Mouse (Mus musculus) monocyte, adult 59 days (primary cell): ENCODE data around the gene Plac9a. TPM values are rescaled to one million over a fixed set of nuclear protein-coding genes. Genes with fewer than 3 reads are reported as not detected.

Source experiments
- total RNA-seq, 2 experiments: library from RNA; stranded (reverse); gene quantifications; one replicate each; pipeline ENCODE4 v1.2.4; 2023

Gene Plac9a
- not detected for total RNA-seq

DNA sequence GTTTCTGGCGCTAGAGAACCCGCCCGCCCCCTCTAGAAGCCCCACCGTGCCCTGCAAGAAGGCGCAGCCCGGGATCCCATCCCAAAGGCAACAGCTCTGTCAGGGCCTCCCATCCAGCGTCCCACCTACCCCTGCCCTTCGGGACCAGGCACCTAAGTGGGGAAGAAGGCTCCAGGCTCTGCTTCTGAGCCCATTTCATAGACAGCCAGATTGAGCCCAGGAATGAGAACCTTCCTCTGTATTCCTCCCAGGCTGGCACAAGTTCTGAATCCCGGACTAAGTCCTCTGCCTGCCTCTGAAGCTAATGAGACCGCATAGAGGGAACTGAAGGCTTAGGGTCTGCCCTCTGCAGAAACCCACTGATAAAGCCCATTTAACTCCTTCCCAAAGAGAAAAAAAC is at the start of gene Plac9a:
Gene Plac9a (minus strand): TSS at position 101 of the 400 bp plus-strand sequence.

DNA sequence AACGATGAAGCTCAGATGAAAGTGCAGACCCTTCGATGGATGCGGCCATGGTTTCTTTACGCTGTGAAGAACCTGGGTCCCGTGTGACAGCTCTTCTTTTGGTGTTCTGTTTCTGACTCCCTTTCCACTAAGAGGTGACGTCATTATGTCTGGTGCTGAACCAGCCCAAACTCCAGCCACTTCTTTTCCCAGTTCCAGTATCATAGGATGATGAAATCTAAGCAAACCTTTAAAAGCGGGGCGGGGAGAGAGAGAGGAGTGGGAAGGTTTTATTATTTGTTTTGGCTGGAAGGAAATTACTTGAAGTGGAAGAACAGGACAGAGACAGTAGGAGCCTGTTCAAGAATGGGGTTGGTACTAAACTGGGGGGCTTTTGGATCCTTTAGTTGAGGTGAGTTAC is 35.1 kb upstream of the Plac9a start, which contains the start of gene Cphx1:
Gene Cphx1 (plus strand): TSS at position 301 of the 400 bp plus-strand sequence.

DNA sequence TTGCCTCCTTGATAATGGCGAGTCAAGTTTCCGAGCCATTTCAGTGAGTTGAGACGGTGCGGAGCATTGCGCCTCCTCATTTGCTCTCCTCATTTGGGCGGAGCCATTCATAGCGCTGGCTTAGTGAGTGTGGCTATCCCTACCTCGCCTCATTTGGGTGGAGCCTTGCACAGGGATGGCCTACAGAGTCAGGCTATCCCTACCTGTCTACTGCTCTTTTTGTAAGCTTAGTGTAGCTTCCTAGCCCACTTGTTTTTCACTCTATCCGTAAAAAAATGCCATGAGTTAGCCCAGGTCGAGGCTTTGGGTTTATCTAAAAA is 24.6 kb upstream of the Plac9a start, which contains the start of gene Tmem254a:
Gene Tmem254a (minus strand): TSS at position 111 of the 320 bp plus-strand sequence.

DNA sequence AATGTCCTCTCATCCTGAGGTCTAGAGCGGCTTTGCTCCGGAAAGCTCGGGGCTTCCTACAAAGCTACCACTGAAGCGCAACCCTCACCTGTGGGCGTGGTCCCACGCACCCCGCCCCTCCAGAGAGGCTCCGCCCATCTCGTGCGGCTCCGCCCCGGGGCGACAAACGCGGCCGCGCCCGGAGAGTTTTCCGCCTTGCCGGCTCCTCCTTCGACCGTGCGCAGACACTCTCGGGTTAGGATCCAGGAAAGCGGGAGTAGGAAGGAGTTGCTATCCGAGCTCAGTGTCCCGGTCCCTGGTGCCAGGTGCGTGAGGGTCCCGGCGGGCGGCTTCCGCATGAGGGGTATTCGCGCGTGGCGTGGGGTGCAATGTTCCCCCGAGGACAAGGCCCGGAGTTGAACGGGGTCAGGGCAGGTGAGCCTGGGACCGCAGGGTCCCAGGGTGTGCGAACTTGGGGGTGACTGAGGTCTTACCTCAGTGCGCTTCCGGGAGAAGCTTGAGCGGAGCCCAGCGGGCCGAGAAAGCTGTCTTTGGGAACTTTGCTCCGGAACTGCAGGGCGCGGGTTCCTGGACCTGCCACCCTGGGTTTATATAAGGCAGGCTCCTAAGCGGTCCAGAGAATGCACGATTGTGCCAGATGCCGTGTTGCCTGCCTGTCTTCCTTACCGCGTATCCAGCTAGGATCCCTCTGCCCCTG is 60.8 kb downstream of the Plac9a start, which contains the start of gene Anxa11:
Gene Anxa11 (plus strand): TSS at position 166 of the 697 bp plus-strand sequence.

Other genes starting within 250 kb of the Plac9a start
- 10 to 100 TPM; 16.0 to 16.4 TPM for gene Ppif, start 208.9 kb downstream of the Plac9a start, total RNA-seq
- gene Zcchc24, start 134.1 kb downstream of the Plac9a start, total RNA-seq: 10 to 100 TPM; 36.3 to 37.7 TPM
- gene Anxa11, start 60.9 kb downstream of the Plac9a start, total RNA-seq: 100 to 1,000 TPM; 104 to 106 TPM
- 1 to 10 TPM in 1 of 2 experiments, under 1 TPM in 1; 0.55 to 1.2 TPM for gene Tmem254a, start 24.6 kb upstream of the Plac9a start, total RNA-seq
- not detected for gene Cphx1, start 35.2 kb upstream of the Plac9a start, total RNA-seq
- not detected for gene Duxbl1, start 75.5 kb upstream of the Plac9a start, total RNA-seq
- gene Gm9780, start 139.6 kb upstream of the Plac9a start, total RNA-seq: under 1 TPM in 1 of 2 experiments, not detected in 1; 0.47 TPM
- gene Tmem254c, start 164.3 kb upstream of the Plac9a start, total RNA-seq: 10 to 100 TPM in 1 of 2 experiments, 1 to 10 TPM in 1; 1.5 to 11.5 TPM
- gene Cphx2, start 178.4 kb upstream of the Plac9a start, total RNA-seq: not detected
- gene Cphx3, start 179.2 kb upstream of the Plac9a start, total RNA-seq: not detected
- gene Duxbl2, start 215.2 kb upstream of the Plac9a start, total RNA-seq: not detected